Mouse (Mus musculus) G1E (cell line): ENCODE measurements at regions not wholly inside any gene's neighbourhood (a gene's known extent, or its start where the extent isn't known, plus 50 kb on each side); places are given as distances from the start of the nearest gene placed in this dataset.

ENCODE experiments used
- ATAC-seq: 2 replicates; pipeline ENCODE4 v1.8.0; 2016; ENCODE audit warnings: mild to moderate bottlenecking; ENCODE audit not compliant: insufficient number of reproducible peaks, poor library complexity, low FRiP score, severe bottlenecking; ENCODE audit errors: extremely low read depth
- DNase-seq: peaks from one replicate; pipeline ENCODE4 v3.0.0; 2012; ENCODE audit warnings: low spot score
- H3K27me3 ChIP-seq: 2 replicates; pipeline ENCODE4 v1.6.1; 2012; ENCODE audit warnings: mild to moderate bottlenecking, low read length, inconsistent platforms; ENCODE audit not compliant: insufficient read depth
- H3K36me3 ChIP-seq: replicated peaks from 2 replicates; pipeline ENCODE3; 2012; ENCODE audit warnings: mild to moderate bottlenecking, inconsistent platforms
- H3K4me1 ChIP-seq: 2 replicates; pipeline ENCODE4 v1.6.1; 2012; ENCODE audit warnings: low read depth, low read length, inconsistent platforms, mixed read lengths; ENCODE audit not compliant: insufficient read depth
- H3K4me3 ChIP-seq: 2 replicates; pipeline ENCODE4 v1.5.1; 2012; ENCODE audit warnings: low read depth, mild to moderate bottlenecking, inconsistent platforms, low read length, moderate library complexity, mixed read lengths
- H3K9me3 ChIP-seq: replicated peaks from 2 replicates; pipeline ENCODE4 v1.6.1; 2012; ENCODE audit warnings: inconsistent platforms
- CTCF ChIP-seq: IDR thresholded peaks from 2 replicates; pipeline ENCODE4 v1.5.1; 2012; ENCODE audit warnings: low read depth, low read length, inconsistent platforms, mixed read lengths
- GATA1 ChIP-seq: IDR thresholded peaks from 2 replicates; pipeline ENCODE4 v1.6.1; 2012; ENCODE audit warnings: borderline replicate concordance, low read length, inconsistent platforms, mixed read lengths
- GATA2 ChIP-seq: IDR thresholded peaks from 2 replicates; pipeline ENCODE4 v1.6.1; 2012; ENCODE audit warnings: low read depth, low read length, inconsistent platforms, borderline replicate concordance
- POLR2AphosphoS5 ChIP-seq: IDR thresholded peaks from 2 replicates; pipeline ENCODE4 v1.6.1; 2012; ENCODE audit warnings: low read depth, low read length, inconsistent platforms; ENCODE audit not compliant: insufficient replicate concordance
- TAL1 ChIP-seq: conservative IDR thresholded peaks from 2 replicates; pipeline ENCODE4 v1.6.1; 2012; ENCODE audit warnings: low read depth, low read length, inconsistent platforms, mixed read lengths

DNA sequence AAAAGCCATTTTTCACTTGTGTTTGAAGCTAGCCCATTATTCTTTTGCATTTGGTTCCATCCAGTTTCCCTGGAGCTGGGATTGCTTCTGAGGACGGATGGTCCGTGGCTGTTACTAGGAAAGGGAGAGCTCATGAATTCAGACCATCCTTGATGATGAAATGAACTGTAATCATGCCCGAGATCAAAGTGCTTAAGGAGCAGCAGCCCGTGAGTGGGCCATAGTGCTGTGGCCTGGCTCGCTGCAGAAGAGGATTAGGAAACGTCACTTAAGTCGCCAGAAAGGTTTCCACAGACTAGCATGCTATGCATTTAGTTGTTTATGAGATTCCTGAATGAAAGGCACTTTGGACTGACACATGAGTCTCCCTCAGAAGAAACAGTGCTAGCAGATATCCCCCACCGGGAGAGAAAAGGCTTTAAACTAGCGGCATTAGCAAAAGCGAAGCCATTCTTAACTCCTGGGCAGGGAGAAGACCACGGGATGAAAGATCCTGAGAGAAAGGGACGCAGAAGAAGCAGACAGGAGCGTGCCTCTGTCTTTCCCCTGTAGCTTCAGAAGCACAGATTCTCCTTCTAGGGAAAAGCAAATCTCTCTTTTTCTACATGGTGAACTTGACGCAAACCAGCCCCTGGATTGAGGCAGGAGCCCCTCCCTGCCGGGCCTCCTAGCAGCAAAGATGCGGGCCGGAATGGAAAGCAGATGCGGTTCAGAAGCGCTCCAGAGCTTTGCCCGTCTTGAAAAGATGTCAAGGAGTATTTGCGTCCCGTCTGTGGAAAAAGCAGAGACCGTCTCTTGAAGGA is 187.3 kb upstream of the Lef1 start:
- Histone ChIP-seq H3K36me3 (no peaks in the 10 kb centered on the region), H3K4me1 (no peaks in the 10 kb centered on the region), H3K27me3 (no peaks in the 10 kb centered on the region), H3K9me3 (peaks cover 52% of the 10 kb centered on the region), H3K4me3 (no peak overlapping the region)
- TF ChIP-seq GATA2 = no peak
- no peak for TF ChIP-seq GATA1
- TF ChIP-seq CTCF = no peak
- TF ChIP-seq POLR2AphosphoS5 = no peak
- TF ChIP-seq TAL1 = no peak
- DNase-seq = no peak
- no peak for ATAC-seq

GRCm38 (mm10) chr3:130921621-130922245 is 188.5 kb upstream of the Lef1 start:
- no peaks in the 10 kb centered on the region for H3K36me3 ChIP-seq
- H3K27me3 ChIP-seq = no peaks in the 10 kb centered on the region
- no peaks in the 10 kb centered on the region for H3K4me1 ChIP-seq
- peaks cover 54% of the 10 kb centered on the region for H3K9me3 ChIP-seq
- TF ChIP-seq TAL1 = no peak
- no peak for TF ChIP-seq GATA1
- no peak for TF ChIP-seq CTCF
- no peak for TF ChIP-seq POLR2AphosphoS5
- TF ChIP-seq GATA2 = no peak
- ATAC-seq = no peak
- no peak for DNase-seq
- H3K4me3 ChIP-seq = no peak overlapping the region

GRCm38 (mm10) chr3:130913812-130914211 is 183.6 kb upstream of the Rpl34 start:
- Histone ChIP-seq H3K36me3 (no peaks in the 10 kb centered on the region), H3K4me1 (no peaks in the 10 kb centered on the region), H3K4me3 (no peak overlapping the region), H3K9me3 (peaks cover 58% of the 10 kb centered on the region), H3K27me3 (no peaks in the 10 kb centered on the region)
- TF ChIP-seq POLR2AphosphoS5 = no peak
- TF ChIP-seq GATA1 = no peak
- TF ChIP-seq CTCF = no peak
- TF ChIP-seq TAL1 = no peak
- TF ChIP-seq GATA2 = no peak
- DNase-seq = no peak
- no peak for ATAC-seq

DNA sequence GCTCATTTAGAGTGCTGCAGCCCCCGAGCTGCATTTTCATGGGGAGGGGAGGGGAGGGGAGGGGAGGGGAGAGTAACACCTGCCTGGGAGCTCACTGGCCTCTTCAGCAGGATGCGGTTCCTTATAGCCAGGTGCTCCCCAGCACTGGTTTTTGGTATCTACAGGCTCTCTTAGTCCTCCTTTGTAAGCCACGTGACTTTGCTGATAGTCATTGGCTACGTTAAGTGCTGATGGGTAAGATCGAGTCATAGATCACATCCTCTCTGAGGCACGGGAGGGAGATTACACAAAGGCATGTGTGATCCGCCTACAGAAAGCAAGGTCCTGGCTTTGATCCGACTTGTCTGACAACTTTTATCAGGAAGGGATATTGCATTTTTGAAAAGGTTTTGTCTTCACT is 174.9 kb upstream of the Rpl34 start:
- no peak for ATAC-seq
- Histone ChIP-seq H3K36me3 (no peaks in the 10 kb centered on the region), H3K27me3 (no peaks in the 10 kb centered on the region), H3K4me3 (no peak overlapping the region), H3K4me1 (no peaks in the 10 kb centered on the region), H3K9me3 (peaks cover 61% of the 10 kb centered on the region)
- DNase-seq = no peak
- no peak for TF ChIP-seq POLR2AphosphoS5

DNA sequence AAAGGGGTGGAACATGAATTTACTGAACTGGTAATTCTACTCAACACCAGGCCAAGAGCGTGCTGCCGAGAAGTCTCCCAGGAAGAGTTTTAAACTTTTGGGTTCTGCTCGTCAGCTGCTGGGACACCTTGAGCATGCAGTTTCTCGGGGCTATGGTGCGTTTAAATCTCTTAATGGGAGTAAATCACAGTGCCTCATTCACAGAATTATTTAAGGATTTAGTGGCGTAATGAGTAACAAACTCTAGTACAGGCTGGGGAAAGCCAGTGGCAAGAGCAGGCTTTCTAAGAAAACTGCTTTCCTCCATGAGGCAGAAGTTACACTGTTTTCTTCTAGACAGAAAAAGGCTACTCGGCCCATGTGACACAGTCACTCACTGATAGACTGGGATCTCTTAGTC is 173.1 kb upstream of the Rpl34 start:
- Histone ChIP-seq H3K9me3 (peaks cover 63% of the 10 kb centered on the region), H3K4me1 (no peaks in the 10 kb centered on the region), H3K4me3 (no peak overlapping the region), H3K27me3 (no peaks in the 10 kb centered on the region), H3K36me3 (no peaks in the 10 kb centered on the region)
- DNase-seq = no peak
- no peak for ATAC-seq
- TF ChIP-seq TAL1 (no peak), POLR2AphosphoS5 (no peak), GATA1 (no peak), GATA2 (no peak), CTCF (no peak)

GRCm38 (mm10) chr3:130902376-130902775 is 172.2 kb upstream of the Rpl34 start:
- no peak overlapping the region for H3K4me3 ChIP-seq
- H3K27me3 ChIP-seq = no peaks in the 10 kb centered on the region
- no peaks in the 10 kb centered on the region for H3K36me3 ChIP-seq
- H3K4me1 ChIP-seq = no peaks in the 10 kb centered on the region
- DNase-seq = no peak
- ATAC-seq = no peak
- no peak for TF ChIP-seq GATA1
- TF ChIP-seq POLR2AphosphoS5 = no peak
- no peak for TF ChIP-seq GATA2
- TF ChIP-seq CTCF = no peak
- TF ChIP-seq TAL1 = no peak
- peaks cover 63% of the 10 kb centered on the region for H3K9me3 ChIP-seq

GRCm38 (mm10) chr3:130901343-130901742 is 171.1 kb upstream of the Rpl34 start:
- H3K36me3 ChIP-seq = no peaks in the 10 kb centered on the region
- H3K9me3 ChIP-seq = peaks cover 64% of the 10 kb centered on the region
- H3K27me3 ChIP-seq = no peaks in the 10 kb centered on the region
- TF ChIP-seq CTCF (no peak), GATA2 (no peak), GATA1 (no peak), TAL1 (no peak), POLR2AphosphoS5 (no peak)
- ATAC-seq (no peak), DNase-seq (no peak)
- no peaks in the 10 kb centered on the region for H3K4me1 ChIP-seq
- H3K4me3 ChIP-seq = no peak overlapping the region
